ENCODE assay signal across 9 mouse cellular contexts in the genomic region with DNA sequence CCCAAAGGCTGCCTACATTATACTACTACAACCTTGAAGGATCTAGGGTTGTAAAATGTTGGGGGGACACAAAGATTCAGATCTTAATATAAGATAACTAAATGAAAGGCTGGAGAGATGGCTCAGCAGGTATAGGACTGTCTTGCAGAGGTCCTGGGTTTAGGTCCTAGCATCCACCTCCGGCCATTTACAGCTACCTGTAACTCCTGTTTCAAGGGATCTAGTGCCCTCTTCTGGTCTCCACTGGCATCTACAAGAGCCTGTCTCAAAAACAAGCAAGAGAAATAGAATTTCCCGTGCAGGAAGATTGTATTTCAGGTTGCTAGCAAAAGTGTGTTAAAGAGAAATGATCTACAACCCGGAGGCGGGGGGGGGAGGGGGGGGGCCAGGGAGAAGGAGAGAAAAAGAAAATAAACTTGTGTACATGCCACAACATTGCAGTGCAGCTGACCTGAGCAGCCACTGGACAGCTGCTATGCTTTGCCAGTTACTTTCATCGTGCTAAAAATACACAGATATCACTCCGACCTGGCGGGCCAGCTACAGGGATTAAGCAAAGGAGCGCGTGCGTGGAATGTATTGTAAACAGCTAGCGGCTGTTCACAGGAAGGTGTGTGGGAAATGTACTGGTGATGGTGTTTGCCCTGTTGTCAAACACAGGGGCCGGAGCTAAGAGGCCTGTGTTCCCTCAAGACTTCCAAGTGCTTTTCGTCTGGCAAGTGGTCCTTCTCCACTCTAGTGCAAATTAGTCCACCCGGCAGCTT. TPM values are rescaled to one million over a fixed set of nuclear protein-coding genes. Genes with fewer than 3 reads are reported as not detected.
DNase-seq lines count a peak whose midpoint lies in the region; ATAC-seq and TF ChIP-seq lines count a peak whose summit lies in the region.
"Had no signal": no experiment of that assay in that cellular context is flagged by ENCODE, and none has a peak within 500 bp of the region (broad histone marks: within the 10 kb centered on the region; RNA-seq: fewer than 3 reads in every experiment).

No protein-coding gene starts in this region.

- H3K9ac ChIP-seq in forebrain, embryonic 13.5 days: peak overlapping the region; percentile 0; the same call in 1 of the 2 replicates
- no peak overlapping the region for H3K9ac ChIP-seq in forebrain, embryonic 12.5 days
- peak overlapping the region; percentile 63 for H3K9ac ChIP-seq in heart, embryonic 16.5 days (ENCODE audit: low read length)
- H3K9ac ChIP-seq in liver, adult 2 months (ENCODE audit: low read depth, low read length): peak overlapping the region; percentile 14; the same call in 1 of the 2 replicates

- TF ChIP-seq CTCF in liver, adult 2 months (IDR thresholded peaks at IDR 0.05; ENCODE audit: low read depth, low read length): peak; percentile 40

- H3K79me2 ChIP-seq in liver, adult 2 months (ENCODE audit: control insufficient read depth, insufficient read depth, low read length): no peaks in the 10 kb centered on the region

- no peak overlapping the region for H3K4me2 ChIP-seq in forebrain, embryonic 13.5 days
- H3K4me2 ChIP-seq in forebrain, embryonic 12.5 days: no peak overlapping the region
- peak overlapping the region; percentile 60 for H3K4me2 ChIP-seq in heart, embryonic 16.5 days (ENCODE audit: low read depth, low read length)

- no peaks in the 10 kb centered on the region for H3K9me3 ChIP-seq in forebrain, embryonic 13.5 days (replicated peaks)
- H3K9me3 ChIP-seq in forebrain, embryonic 12.5 days: no peaks in the 10 kb centered on the region
- no peaks in the 10 kb centered on the region for H3K9me3 ChIP-seq in heart, embryonic 16.5 days (replicated peaks; ENCODE audit: control insufficient read depth, low read length)

- H3K4me3 ChIP-seq in forebrain, embryonic 13.5 days: no peak overlapping the region
- no peak overlapping the region for H3K4me3 ChIP-seq in forebrain, embryonic 12.5 days (replicated peaks)
- peak overlapping the region; percentile 29 for H3K4me3 ChIP-seq in heart, embryonic 16.5 days (ENCODE audit: low read length)
- H3K4me3 ChIP-seq in liver, adult 2 months (ENCODE audit: insufficient read depth, low read depth, low read length): no peak overlapping the region

- no peak for ATAC-seq in forebrain, embryonic 13.5 days
- ATAC-seq in forebrain, embryonic 12.5 days (ENCODE audit: low FRiP score): no peak
- ATAC-seq in heart, embryonic 16.5 days (replicated peaks; ENCODE audit: extremely low read depth, insufficient read depth, low FRiP score): 0 out of 2 replicates have a peak, but pooled peaks have one; percentile 19
- ATAC-seq in inflammation-experienced regulatory T-cells, adult 6 months: no peak

- H3K27me3 ChIP-seq in forebrain, embryonic 13.5 days: no peaks in the 10 kb centered on the region
- H3K27me3 ChIP-seq in forebrain, embryonic 12.5 days: no peaks in the 10 kb centered on the region
- no peaks in the 10 kb centered on the region for H3K27me3 ChIP-seq in heart, embryonic 16.5 days (ENCODE audit: control insufficient read depth, insufficient read depth, low read length)
- no peaks in the 10 kb centered on the region for H3K27me3 ChIP-seq in liver, adult 2 months (ENCODE audit: control insufficient read depth, insufficient read depth, low read length)

- no peak for TF ChIP-seq POLR2A in liver, adult 2 months (IDR thresholded peaks at IDR 0.05; ENCODE audit: extremely low read depth, insufficient read depth, low read length)

- DNase-seq in CD8-positive naive resting alpha-beta T cell, adult 2 months (ENCODE audit: low read depth in 2 of 2, low spot score in 2 of 2): peak; percentile 39 to 44
- DNase-seq in cerebellum, postnatal 36 days: peak; percentile 43 to 51
- DNase-seq in liver, adult 2 months (ENCODE audit: extremely low read depth, low read depth, low spot score): peak; percentile 79
- peak; percentile 27 for DNase-seq in spleen, adult 12 weeks (ENCODE audit: low spot score)

- H3K36me3 ChIP-seq in forebrain, embryonic 13.5 days (ENCODE audit: poor library complexity, severe bottlenecking): no peaks in the 10 kb centered on the region
- no peaks in the 10 kb centered on the region for H3K36me3 ChIP-seq in forebrain, embryonic 12.5 days (replicated peaks)
- H3K36me3 ChIP-seq in heart, embryonic 16.5 days (ENCODE audit: control insufficient read depth, insufficient read depth): no peaks in the 10 kb centered on the region
- H3K36me3 ChIP-seq in liver, adult 2 months (ENCODE audit: control insufficient read depth, insufficient read depth, low read length): no peaks in the 10 kb centered on the region

- H3K27ac ChIP-seq in forebrain, embryonic 13.5 days: no peak overlapping the region
- no peak overlapping the region for H3K27ac ChIP-seq in forebrain, embryonic 12.5 days
- peak overlapping the region; percentile 91 for H3K27ac ChIP-seq in heart, embryonic 16.5 days (ENCODE audit: low read length)
- peak overlapping the region; percentile 3; the same call in 1 of the 2 replicates for H3K27ac ChIP-seq in liver, adult 2 months (replicated peaks; ENCODE audit: insufficient read depth, low read depth, low read length)

- 42% methylated on average over 14 of the region's 14 CpGs for WGBS in forebrain, embryonic 13.5 days
- 39% methylated on average over 14 of the region's 14 CpGs for WGBS in forebrain, embryonic 12.5 days
- 11% methylated on average over 14 of the region's 14 CpGs for WGBS in heart, embryonic 16.5 days
- WGBS in liver, adult 2 months: 18% methylated on average over 14 of the region's 14 CpGs

- H3K4me1 ChIP-seq in forebrain, embryonic 13.5 days: 0 out of 2 replicates have a peak, but pooled peaks cover 4% of the 10 kb centered on the region
- 0 out of 2 replicates have a peak, but pooled peaks cover 2% of the 10 kb centered on the region for H3K4me1 ChIP-seq in forebrain, embryonic 12.5 days
- peaks cover 15% of the 10 kb centered on the region for H3K4me1 ChIP-seq in heart, embryonic 16.5 days (ENCODE audit: control insufficient read depth, insufficient read depth, low read length)
- 0 out of 2 replicates have a peak, but pooled peaks cover 2% of the 10 kb centered on the region for H3K4me1 ChIP-seq in liver, adult 2 months (ENCODE audit: control insufficient read depth, insufficient read depth, low read length)

RNA-seq across cellular contexts. Expression of gene Tmem120b, which starts 8.3 kb away (rescaled TPM):
- 10.9 and 11.0 TPM in 2 replicates for polyA plus RNA-seq in forebrain, embryonic 13.5 days (2015; fragmentation: Nextera tagmentation; extraction: Ambion mirVana)
- polyA plus RNA-seq in forebrain, embryonic 12.5 days (2016; fragmentation: Nextera tagmentation; extraction: Ambion mirVana): 9.0 and 9.7 TPM in 2 replicates
- polyA plus RNA-seq in heart, embryonic 16.5 days (2015; fragmentation: Nextera tagmentation; extraction: Ambion mirVana): 14.6 and 14.9 TPM in 2 replicates
- total RNA-seq in liver, adult 2 months (2014; rRNA removed): 2.7 and 3.4 TPM in 2 replicates
- 2.0 and 3.8 TPM in 2 replicates for polyA plus RNA-seq in liver, adult 2 months (2012; rRNA removed)
- 1 to 10 TPM; 1.1 to 2.1 (median 1.5) TPM for polyA plus RNA-seq in inflammation-experienced regulatory T-cells, adult 6 months (2017; shearing (Covaris generic))

RNA-seq across cellular contexts. Expression of gene Morn3, which starts 13.1 kb away (rescaled TPM):
- 0.79 and 1.1 TPM in 2 replicates for polyA plus RNA-seq in forebrain, embryonic 13.5 days (2015; fragmentation: Nextera tagmentation; extraction: Ambion mirVana)
- polyA plus RNA-seq in forebrain, embryonic 12.5 days (2016; fragmentation: Nextera tagmentation; extraction: Ambion mirVana): 0.50 TPM in 1 of 2 replicates, not detected in the other
- polyA plus RNA-seq in heart, embryonic 16.5 days (2015; fragmentation: Nextera tagmentation; extraction: Ambion mirVana): 0.37 and 1.5 TPM in 2 replicates
- not detected in 2 replicates for total RNA-seq in liver, adult 2 months (2014; rRNA removed)
- not detected in 2 replicates for polyA plus RNA-seq in liver, adult 2 months (2012; rRNA removed)
- polyA plus RNA-seq in inflammation-experienced regulatory T-cells, adult 6 months (2017; shearing (Covaris generic)): 1 to 10 TPM; 2.6 to 7.4 (median 6.1) TPM
- polyA plus RNA-seq: neural tube, embryonic 11.5 days had no signal

RNA-seq across cellular contexts. Expression of gene Orai1, which starts 45.1 kb away (rescaled TPM):
- polyA plus RNA-seq in forebrain, embryonic 13.5 days (2015; fragmentation: Nextera tagmentation; extraction: Ambion mirVana): 10.6 and 10.8 TPM in 2 replicates
- polyA plus RNA-seq in forebrain, embryonic 12.5 days (2016; fragmentation: Nextera tagmentation; extraction: Ambion mirVana): 10.4 and 11.4 TPM in 2 replicates
- 16.8 and 19.1 TPM in 2 replicates for polyA plus RNA-seq in heart, embryonic 16.5 days (2015; fragmentation: Nextera tagmentation; extraction: Ambion mirVana)
- total RNA-seq in liver, adult 2 months (2014; rRNA removed): 4.2 and 5.8 TPM in 2 replicates
- polyA plus RNA-seq in liver, adult 2 months (2012; rRNA removed): 39.3 and 43.1 TPM in 2 replicates
- polyA plus RNA-seq in inflammation-experienced regulatory T-cells, adult 6 months (2017; shearing (Covaris generic)): 10 to 100 TPM in 1 of 3 experiments, 1 to 10 TPM in 2; 7.3 to 10.0 (median 8.0) TPM

Comparison
In these comparisons a context has a peak if more than half of its experiments do, and no peak if none do; other contexts are left out.
1. H3K27ac ChIP-seq: peak in heart, embryonic 16.5 days (single experiment) and liver, adult 2 months (single experiment); none in forebrain, embryonic 13.5 days (single experiment) and forebrain, embryonic 12.5 days (single experiment).
2. DNase-seq: peak in every context shown above with its lines; median percentile 79 in liver, adult 2 months; 47 in cerebellum, postnatal 36 days; 42 in CD8-positive naive resting alpha-beta T cell, adult 2 months; 27 in spleen, adult 12 weeks.